Mouse (Mus musculus) ES-E14 (cell line): Measurements from ENCODE around the gene Sufu.

ENCODE experiments used
- CHD2 ChIP-seq: IDR thresholded peaks from 2 replicates; pipeline ENCODE4 v1.6.1; 2014; ENCODE audit warnings: mild to moderate bottlenecking, low read depth, low read length, inconsistent platforms
- HCFC1 ChIP-seq: IDR thresholded peaks from 2 replicates; pipeline ENCODE4 v1.6.1; 2012; ENCODE audit warnings: low read length, inconsistent platforms, borderline replicate concordance; ENCODE audit not compliant: insufficient read depth
- MAFK ChIP-seq: IDR thresholded peaks from 2 replicates; pipeline ENCODE4 v1.6.1; 2014; ENCODE audit warnings: mild to moderate bottlenecking, low read depth, low read length, inconsistent platforms; ENCODE audit not compliant: insufficient read depth
- ZC3H11A ChIP-seq: IDR thresholded peaks from 2 replicates; pipeline ENCODE4 v1.6.1; 2012; ENCODE audit warnings: low read depth, mild to moderate bottlenecking, inconsistent platforms, low read length, borderline replicate concordance
- ZNF384 ChIP-seq: IDR thresholded peaks from 2 replicates; pipeline ENCODE4 v1.6.1; 2012; ENCODE audit warnings: low read depth, low read length, inconsistent platforms

DNA sequence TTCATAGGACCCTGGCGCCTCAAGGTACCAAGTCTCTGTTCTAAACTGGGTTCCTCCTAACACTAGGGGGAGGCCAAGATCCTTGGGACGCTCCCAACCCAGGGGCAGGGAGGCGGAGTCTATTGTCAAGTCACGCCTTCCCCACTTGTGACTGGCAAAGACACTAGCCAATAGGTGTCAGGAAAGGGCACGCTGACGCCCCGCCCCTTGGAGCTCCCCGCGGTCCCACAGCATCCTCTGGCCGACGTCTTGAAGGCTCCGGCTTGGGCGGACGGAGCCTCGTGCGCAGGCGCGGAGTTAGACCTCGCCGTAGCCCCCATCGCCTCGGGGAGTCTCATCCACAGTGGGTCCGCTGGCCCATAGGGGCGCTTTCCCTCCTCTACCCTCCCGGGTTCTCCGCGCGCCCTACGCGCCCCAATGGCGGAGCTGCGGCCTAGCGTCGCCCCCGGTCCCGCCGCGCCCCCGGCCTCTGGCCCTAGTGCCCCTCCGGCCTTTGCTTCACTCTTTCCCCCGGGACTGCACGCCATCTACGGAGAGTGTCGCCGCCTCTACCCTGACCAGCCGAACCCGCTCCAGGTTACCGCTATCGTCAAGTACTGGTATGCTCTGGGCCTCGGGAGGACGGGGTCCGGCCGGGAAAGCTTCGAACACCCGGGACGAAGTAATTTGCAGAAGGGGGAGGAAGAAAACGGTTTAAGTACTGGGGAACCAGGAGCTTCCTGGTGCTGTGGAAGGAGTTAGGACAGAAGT, at the start of gene Sufu:
- TF ChIP-seq CHD2, result no peak
- TF ChIP-seq HCFC1, result peak; percentile 71; the same call in 1 of the 2 replicates
- TF ChIP-seq ZC3H11A, result no peak
- TF ChIP-seq MAFK, result no peak
- 0 out of 2 replicates have a peak, but pooled peaks have one; percentile 12 for TF ChIP-seq ZNF384
